Mouse (Mus musculus): ENCODE data around the gene Tpra1. TPM values are rescaled to one million over a fixed set of nuclear protein-coding genes. Genes with fewer than 3 reads are reported as not detected.

Tpra1 gene
- polyA plus RNA-seq, 1 experiment = 31.0 TPM

- Histone ChIP-seq H3K4me3 (ENCODE audit: insufficient read depth, low read length) (no peak overlapping the region), H3K27ac (ENCODE audit: insufficient read depth, low read length) (peak overlapping the region; percentile 91), H3K4me1 (ENCODE audit: control insufficient read depth, insufficient read depth, low read length) (peaks cover 17% of the 10 kb centered on the region)
- no peak for TF ChIP-seq CTCF (IDR thresholded peaks at IDR 0.05; ENCODE audit: borderline replicate concordance, insufficient read depth, low read length)
- no peak for TF ChIP-seq POLR2A (IDR thresholded peaks at IDR 0.05; ENCODE audit: low read depth, low read length)
Observed at GRCm38 (mm10) chr6:88934132-88934531, 32.1 kb downstream of the Tpra1 start.

- TF ChIP-seq POLR2A (IDR thresholded peaks at IDR 0.05; ENCODE audit: low read depth, low read length) (no peak), CTCF (IDR thresholded peaks at IDR 0.05; ENCODE audit: borderline replicate concordance, insufficient read depth, low read length) (no peak)
- H3K4me1 ChIP-seq (ENCODE audit: control insufficient read depth, insufficient read depth, low read length) = peaks cover 21% of the 10 kb centered on the region
- peak overlapping the region; percentile 91 for H3K27ac ChIP-seq (ENCODE audit: insufficient read depth, low read length)
- no peak overlapping the region for H3K4me3 ChIP-seq (ENCODE audit: insufficient read depth, low read length)
Observed at GRCm38 (mm10) chr6:88934816-88935215, 32.8 kb downstream of the Tpra1 start.

- TF ChIP-seq CTCF (IDR thresholded peaks at IDR 0.05; ENCODE audit: borderline replicate concordance, insufficient read depth, low read length) (no peak), POLR2A (IDR thresholded peaks at IDR 0.05; ENCODE audit: low read depth, low read length) (no peak)
- Histone ChIP-seq H3K4me1 (ENCODE audit: control insufficient read depth, insufficient read depth, low read length) (peaks cover 21% of the 10 kb centered on the region), H3K4me3 (ENCODE audit: insufficient read depth, low read length) (no peak overlapping the region), H3K27ac (ENCODE audit: insufficient read depth, low read length) (peak overlapping the region; percentile 91)
Observed at GRCm38 (mm10) chr6:88935735-88936276, 33.8 kb downstream of the Tpra1 start.

GRCm38 (mm10) chr6:88936342-88937213 is 34.5 kb downstream of the Tpra1 start:
- Histone ChIP-seq H3K27ac (ENCODE audit: insufficient read depth, low read length) (peak overlapping the region; percentile 84), H3K4me3 (ENCODE audit: insufficient read depth, low read length) (no peak overlapping the region)
- no peak for TF ChIP-seq CTCF (IDR thresholded peaks at IDR 0.05; ENCODE audit: borderline replicate concordance, insufficient read depth, low read length)
- TF ChIP-seq POLR2A (IDR thresholded peaks at IDR 0.05; ENCODE audit: low read depth, low read length) = no peak

GRCm38 (mm10) chr6:88937214-88937549 is 35.1 kb downstream of the Tpra1 start:
- Histone ChIP-seq H3K4me1 (ENCODE audit: control insufficient read depth, insufficient read depth, low read length) (peaks cover 30% of the 10 kb centered on the region), H3K4me3 (ENCODE audit: insufficient read depth, low read length) (no peak overlapping the region), H3K27ac (ENCODE audit: insufficient read depth, low read length) (peak overlapping the region; percentile 84; the same call in 1 of the 2 replicates)
- TF ChIP-seq POLR2A (IDR thresholded peaks at IDR 0.05; ENCODE audit: low read depth, low read length) (no peak), CTCF (IDR thresholded peaks at IDR 0.05; ENCODE audit: borderline replicate concordance, insufficient read depth, low read length) (no peak)

More at GRCm38 (mm10) chr6:88936342-88937213, 34.5 kb downstream of the Tpra1 start:
- H3K4me1 ChIP-seq (ENCODE audit: control insufficient read depth, insufficient read depth, low read length) = peaks cover 24% of the 10 kb centered on the region

GRCm38 (mm10) chr6:88937971-88938663 is 36.1 kb downstream of the Tpra1 start:
- Histone ChIP-seq H3K4me3 (ENCODE audit: insufficient read depth, low read length) (no peak overlapping the region), H3K4me1 (ENCODE audit: control insufficient read depth, insufficient read depth, low read length) (peaks cover 30% of the 10 kb centered on the region), H3K27ac (ENCODE audit: insufficient read depth, low read length) (no peak overlapping the region)
- TF ChIP-seq CTCF (IDR thresholded peaks at IDR 0.05; ENCODE audit: borderline replicate concordance, insufficient read depth, low read length) (no peak), POLR2A (IDR thresholded peaks at IDR 0.05; ENCODE audit: low read depth, low read length) (no peak)

DNA sequence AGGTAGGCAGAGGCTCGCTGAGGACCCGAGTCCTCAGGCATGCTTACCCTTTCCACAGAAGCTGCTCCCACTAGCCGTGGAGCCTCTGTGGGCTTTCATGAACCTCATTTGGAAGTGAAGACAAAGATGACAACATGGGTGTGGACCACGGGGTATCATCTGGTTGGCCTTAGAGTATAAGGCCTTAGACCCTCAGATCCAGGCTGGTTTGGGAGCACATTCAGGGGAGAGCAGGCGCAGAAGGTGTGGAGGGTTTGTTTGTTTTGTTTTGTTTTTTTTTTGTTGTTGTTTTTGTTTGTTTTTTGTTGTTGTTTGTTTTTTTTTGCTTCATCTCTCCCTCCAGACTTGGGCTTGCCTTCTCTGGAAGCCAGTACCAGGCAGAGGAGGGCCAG is 36.6 kb downstream of the Tpra1 start:
- Histone ChIP-seq H3K4me3 (ENCODE audit: insufficient read depth, low read length) (no peak overlapping the region), H3K4me1 (ENCODE audit: control insufficient read depth, insufficient read depth, low read length) (peaks cover 30% of the 10 kb centered on the region), H3K27ac (ENCODE audit: insufficient read depth, low read length) (peak overlapping the region; percentile 84)
- TF ChIP-seq POLR2A (IDR thresholded peaks at IDR 0.05; ENCODE audit: low read depth, low read length) = no peak
- no peak for TF ChIP-seq CTCF (IDR thresholded peaks at IDR 0.05; ENCODE audit: borderline replicate concordance, insufficient read depth, low read length)

DNA sequence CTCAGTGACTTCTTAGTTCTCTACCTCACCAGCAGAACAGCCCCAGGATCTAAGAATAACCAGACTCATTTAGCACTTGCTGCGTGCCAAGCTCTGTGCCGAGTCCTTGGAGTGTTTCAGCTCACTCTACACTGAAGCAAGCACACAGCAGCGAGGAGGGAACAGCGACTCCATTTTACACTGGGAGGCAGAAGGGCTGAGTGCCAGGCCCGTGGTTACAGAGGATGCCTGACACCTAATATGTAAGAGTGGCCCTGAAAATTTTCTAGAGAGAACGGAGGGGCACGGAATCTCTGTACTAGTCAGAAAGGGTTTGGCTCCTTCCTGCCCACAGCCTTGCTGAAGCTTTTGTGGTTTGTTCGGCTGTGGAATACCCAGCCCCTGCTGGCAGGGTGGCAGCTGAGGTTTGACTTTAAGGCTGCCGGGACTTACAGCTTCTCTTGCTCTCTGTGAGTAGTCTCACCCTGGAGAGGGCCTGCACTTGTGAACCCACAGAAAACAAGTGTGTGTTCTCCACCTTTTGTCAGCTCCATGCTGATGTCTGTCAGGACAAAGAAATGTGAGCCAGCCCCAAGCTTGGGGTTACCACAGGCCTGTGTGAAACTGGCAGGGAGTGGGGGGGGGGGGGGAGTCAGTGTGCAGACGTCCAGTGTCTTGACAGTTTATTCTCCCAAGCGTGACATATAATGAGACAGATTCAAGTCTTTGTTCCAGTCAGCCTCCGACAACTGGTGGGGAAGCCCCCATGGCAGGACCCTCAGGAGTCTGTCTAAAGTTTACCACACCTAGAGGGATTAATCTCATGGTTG is 37.4 kb downstream of the Tpra1 start:
- Histone ChIP-seq H3K4me3 (ENCODE audit: insufficient read depth, low read length) (no peak overlapping the region), H3K4me1 (ENCODE audit: control insufficient read depth, insufficient read depth, low read length) (peaks cover 26% of the 10 kb centered on the region), H3K27ac (ENCODE audit: insufficient read depth, low read length) (peak overlapping the region; percentile 84)
- TF ChIP-seq POLR2A (IDR thresholded peaks at IDR 0.05; ENCODE audit: low read depth, low read length) (no peak), CTCF (IDR thresholded peaks at IDR 0.05; ENCODE audit: borderline replicate concordance, insufficient read depth, low read length) (no peak)

Data from embryonic fibroblast, embryonic 13.5 days (primary cell).